Mouse (Mus musculus) R1 (cell line): Measurements from ENCODE around the gene Syn3.
"Not testable (repeated sequence)": the region's sequence is repeated elsewhere in the genome, so short reads cannot be mapped to it uniquely, and the experiment has no call there.

ENCODE experiments used
- DNase-seq: peaks from one replicate; pipeline ENCODE4 v3.0.0-alpha.2; 2018; ENCODE audit warnings: low read depth, low spot score

Gene Syn3

DNA sequence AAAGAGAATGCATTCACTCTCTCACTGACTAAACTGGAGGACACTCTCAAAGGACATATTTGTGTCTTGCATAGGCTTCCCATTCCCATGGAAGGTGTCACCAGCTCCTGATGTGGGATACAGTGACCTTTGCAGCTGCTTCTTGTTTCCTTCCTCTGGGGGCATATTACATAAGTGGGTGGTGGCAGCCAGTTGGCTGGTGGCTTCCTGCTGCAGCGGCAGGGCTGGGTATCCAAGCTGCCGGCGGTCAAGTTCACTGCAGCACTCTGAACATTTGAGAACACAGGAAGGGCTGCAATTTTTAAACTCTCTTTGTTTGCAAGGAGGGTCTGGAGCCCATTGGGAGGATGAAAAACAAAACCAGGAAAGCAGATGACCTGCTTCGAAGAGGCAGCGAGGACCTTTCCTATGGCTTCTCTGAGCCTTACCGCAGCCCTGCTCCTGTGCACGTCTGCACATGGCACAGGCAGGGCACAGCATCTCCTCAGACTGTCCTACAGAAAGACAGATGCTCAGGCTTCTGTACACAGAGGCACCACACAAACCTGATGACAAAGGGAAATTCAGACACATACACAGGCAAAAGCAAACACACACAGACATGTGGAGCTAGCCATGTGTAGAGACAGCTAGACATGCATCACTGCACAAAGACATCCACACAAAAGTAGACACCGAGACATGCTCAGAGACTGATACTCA lies 340.3 kb downstream of the Syn3 start:
- no peak for DNase-seq

DNA sequence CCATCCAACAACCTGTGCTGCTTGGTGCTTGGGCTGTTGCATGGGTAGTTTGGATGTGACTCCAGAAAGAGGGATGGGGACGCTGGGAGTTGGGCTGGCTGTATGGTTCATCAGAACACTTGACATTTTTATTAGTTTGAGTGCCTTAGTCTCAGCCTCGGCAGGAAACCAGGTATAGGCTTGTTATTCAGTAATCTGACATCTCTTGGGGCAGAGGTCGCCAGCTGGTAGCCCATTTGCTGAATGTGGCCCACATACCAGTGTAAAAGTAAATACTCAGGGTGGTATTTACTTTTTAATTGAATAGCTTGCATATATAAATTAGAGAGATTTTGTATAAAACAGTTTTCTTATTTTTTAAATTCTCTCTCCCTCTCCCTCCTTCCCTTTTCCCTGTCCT lies 343.4 kb downstream of the Syn3 start:
- DNase-seq = no peak

DNA sequence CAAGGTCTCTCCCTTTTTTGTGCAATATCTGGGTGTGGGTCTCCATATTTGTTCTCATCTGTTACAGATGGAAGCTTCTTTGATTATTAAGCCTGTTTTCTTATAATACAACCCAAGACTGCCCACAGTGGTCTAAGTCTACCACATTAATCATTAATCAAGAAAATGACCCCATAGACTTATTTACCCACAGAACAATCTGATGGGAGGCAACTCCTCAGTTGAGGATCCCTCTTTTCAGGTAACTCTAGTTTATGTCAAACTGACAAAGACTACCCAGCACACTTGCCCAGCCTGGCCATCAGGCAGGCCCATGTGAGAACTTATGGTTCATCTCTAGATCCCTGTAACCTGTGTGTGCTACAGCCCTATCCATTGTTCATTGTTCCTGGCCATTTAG lies 345.5 kb downstream of the Syn3 start:
- no peak for DNase-seq

DNA sequence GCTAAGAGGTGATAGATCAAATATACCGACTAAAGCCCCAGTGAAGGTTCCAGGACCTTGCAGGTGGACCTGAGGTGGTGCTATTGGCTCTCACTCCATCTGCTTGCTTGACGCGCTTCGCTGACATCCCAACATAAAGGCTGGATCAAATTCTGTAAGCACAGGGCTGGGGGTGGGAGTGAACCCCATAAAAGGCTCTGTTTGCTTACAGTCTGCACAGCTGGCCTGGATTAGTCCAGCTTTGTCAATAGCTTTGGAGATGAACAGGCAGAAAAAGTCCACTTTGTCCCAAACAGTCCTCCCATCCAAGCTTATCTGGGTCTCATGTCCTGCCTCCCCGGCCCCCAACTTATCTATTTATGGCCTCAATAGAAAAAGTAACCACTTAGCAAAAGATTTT lies 347.3 kb downstream of the Syn3 start:
- no peak for DNase-seq

DNA sequence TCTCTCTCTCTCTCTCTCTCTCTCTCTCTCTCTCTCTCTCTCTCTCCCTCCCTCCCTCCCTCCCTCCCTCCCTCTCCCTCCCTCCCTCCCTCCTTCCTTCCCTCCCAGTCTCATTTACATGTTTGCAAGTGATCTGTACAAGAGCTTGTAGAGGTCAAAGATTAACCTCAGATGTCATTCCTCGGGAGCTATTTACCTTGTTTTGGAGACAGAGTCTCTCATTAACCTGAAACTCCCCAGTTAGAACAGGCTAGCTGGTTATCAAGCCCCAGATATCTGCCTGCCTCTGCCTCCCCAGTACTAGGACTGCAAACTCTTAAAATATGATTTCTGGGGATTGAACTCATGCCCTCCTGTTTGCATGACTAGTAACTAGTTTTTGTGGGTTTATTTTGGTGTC lies 348.6 kb downstream of the Syn3 start:
- DNase-seq = no peak

DNA sequence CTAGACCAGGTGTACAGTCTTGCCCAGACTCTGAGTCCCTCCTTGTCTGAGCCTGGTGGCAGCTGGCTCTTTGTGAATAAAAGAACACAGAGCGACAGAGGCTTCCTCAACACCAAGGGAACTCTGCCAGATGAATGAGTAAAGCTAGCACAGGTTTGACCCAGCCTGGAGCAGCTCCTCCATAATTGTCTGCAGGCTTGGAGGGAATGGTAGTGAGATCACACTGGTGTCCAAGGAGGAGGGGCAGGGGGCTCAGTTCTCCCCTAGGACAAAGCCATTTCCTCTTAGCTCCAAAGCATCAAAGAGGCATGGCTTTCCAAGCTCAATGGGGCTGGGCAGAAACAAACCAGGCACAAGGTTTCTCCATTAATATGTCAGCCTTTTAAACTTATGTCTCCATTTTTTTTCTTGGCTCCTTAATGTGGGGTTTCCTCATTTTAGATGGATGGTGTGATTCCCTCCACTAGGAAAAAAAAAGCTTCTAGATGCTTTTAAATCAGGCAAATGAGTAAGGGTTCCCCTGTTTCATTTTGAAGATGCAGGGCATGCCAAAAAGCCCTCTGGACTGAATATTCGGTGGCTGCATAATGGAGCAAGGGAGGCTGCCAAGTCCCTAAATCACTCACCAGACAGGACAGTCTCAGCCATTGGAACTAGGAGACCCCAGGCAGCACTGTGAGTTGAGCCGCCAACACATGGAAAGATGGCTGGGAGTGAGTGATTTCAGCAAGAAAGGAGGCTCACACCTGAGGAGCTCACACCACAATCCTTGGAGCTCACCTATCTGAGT lies 349.5 kb downstream of the Syn3 start:
- no peak for DNase-seq

- DNase-seq = no peak
Observed at GRCm38 (mm10) chr10:86139061-86139681, 359.5 kb downstream of the Syn3 start.

GRCm38 (mm10) chr10:86137589-86138173 lies 361.0 kb downstream of the Syn3 start:
- DNase-seq = peak; percentile 4

DNA sequence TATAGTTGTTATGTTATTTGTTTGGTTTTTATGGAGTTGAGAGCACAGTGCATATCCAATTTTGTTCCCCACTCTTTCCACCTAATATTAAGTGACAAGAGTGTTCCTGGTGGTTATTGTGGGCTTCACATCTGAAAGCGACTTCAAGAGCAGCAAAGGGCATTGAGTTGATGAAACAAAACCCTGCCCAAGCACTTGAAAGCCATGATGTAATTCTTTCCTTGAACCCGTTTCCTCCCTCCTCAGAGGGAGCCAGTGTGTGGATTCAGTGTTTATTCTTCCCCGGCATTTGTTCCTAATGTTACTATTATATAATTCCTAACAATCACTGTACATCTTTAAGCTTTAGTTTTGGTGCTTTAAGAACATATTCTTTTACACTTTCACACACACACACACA lies 361.6 kb downstream of the Syn3 start:
- no peak for DNase-seq

DNA sequence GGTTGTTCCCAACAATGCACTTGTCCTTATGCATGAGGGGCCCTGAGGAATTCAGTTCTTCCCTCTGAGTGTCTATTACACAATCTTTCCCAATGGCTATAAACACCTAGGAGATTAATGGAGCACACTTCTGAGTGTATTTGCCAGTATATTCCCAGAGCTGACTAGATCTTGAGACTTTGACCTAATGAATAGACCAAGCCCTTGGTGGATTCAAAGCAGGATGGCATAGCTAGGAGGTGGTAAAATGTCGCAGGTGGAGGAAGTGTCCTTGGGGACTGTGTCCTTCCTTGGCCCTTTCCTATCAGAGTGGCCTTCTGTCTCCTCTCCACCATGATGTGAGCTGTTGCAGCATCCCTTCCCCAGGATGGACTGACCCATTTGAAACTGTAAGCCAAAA lies 362.4 kb downstream of the Syn3 start:
- DNase-seq = no peak

DNA sequence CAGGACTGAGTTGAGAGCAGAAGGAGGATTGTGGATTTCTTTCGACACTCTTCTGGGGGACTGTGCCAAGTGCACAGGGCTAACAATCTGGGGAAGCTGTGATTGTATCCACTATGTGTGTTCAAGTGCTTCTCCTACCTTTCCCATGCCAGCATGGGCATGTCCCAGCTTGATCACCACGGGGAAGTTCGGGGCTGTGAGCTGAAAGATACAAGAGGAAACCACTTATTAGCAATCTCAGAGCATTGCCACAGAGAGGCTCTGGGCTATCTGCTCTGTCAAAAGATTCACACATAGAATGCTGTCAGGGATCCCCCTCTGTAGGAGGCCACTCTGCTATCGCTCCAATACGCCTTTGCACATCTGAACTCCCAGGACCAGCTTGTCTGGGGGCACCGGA lies 363.8 kb downstream of the Syn3 start:
- DNase-seq = no peak

DNA sequence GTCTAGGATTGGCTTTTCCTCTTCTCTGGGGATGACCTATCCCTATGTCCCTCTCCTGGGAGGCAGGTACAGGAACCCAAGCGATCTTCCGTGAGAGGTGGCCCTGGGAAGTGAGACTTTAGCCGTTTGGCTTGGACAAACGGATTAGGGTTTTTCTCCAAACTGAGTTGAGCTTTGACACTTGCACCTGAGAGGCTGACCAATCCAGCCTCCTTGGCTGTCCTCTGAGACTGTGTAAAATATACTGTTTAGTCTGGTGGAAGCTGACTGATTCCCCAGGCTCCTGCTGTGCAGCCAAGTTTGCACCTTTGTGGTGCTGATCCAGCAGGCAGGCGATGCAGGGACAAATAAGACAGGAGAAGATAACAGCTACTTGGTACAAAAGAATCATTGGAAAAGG lies 364.4 kb downstream of the Syn3 start:
- peak; percentile 4 for DNase-seq

GRCm38 (mm10) chr10:86132420-86132956 lies 366.2 kb downstream of the Syn3 start:
- DNase-seq = no peak

GRCm38 (mm10) chr10:86129046-86129445 lies 369.6 kb downstream of the Syn3 start:
- no peak for DNase-seq

DNA sequence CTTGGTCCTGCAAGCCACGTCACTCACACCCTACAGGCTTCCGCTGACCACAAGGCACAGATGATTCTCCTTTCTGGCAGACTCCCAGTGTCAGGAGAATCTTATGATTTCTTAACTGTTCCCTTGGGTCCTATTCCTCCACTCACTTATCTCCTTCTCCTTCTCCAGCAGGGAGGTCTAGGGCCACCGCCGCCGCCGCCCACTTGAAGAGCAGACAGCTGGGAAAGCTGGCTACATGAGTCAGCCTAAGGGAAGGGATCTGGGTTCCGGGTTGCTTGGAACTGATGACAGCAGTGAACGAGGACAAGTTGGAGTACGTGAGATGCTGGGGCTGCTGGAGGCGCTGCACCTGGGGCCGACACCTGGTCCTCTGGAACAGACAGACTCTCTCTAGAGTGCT lies 372.2 kb downstream of the Syn3 start:
- DNase-seq = no peak

GRCm38 (mm10) chr10:86125421-86125820 lies 373.3 kb downstream of the Syn3 start:
- no peak for DNase-seq

GRCm38 (mm10) chr10:86124115-86124514 lies 374.6 kb downstream of the Syn3 start:
- DNase-seq = no peak

DNA sequence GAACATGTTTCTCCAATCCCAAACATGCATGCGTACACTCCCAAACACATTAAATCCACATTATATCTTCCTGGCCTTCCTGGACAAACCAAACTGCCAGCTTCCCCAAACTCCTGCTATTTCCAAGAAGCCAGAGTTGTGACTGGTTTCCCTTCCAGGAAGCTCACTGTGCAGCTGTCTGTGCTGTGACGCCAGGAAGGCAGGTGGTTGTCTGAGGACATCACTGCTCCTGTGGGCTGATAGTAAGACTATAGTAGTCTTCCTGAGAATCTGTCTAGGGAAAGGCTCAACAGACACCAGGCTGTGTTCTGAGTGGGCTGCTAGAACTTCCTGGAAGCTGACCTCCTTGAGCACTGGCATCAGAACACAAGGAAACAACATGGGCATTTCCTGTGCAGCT lies 375.5 kb downstream of the Syn3 start:
- no peak for DNase-seq

- DNase-seq = not testable (repeated sequence)
Observed at GRCm38 (mm10) chr10:86122456-86122855, 376.2 kb downstream of the Syn3 start.

- no peak for DNase-seq
Observed at GRCm38 (mm10) chr10:86116268-86116667, 382.4 kb downstream of the Syn3 start.

DNA sequence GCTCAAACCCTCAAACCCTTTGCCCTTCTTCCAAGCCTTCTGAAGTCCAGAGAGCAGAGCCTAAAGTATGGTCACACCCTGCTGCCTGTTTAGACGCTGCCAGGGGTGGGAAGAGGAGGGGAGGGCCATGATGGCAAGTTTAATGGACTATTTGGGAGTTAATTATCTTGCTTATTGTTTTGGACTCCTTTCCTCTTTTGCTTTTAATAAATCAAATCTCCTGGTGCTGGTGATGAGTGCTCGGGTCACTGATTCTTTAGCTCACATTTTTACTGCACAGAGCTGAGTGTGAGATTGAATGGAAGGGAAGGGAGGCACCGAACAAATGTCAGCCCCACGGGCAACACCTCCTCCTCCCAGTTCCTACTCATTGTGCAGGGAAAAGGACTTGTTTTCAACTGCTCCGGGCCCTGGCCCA lies 384.3 kb downstream of the Syn3 start:
- DNase-seq = no peak

DNA sequence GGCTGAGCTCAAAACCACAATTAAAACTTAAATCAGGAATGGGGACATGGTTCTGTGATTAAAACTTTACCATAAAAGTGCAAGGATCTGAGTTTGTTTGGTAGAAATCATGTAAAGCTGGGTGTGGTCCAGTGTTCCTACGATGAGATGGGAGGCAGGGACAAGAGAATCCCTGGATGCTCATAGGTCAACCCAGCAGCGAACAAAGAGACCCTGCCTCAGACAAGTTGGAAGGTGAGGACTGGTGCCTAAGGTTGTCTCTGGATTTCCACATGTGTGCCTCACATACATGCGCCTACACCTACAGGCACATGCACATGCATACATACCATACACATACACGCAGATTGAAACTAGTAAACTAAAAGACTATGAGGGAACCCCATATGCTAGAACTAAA lies 389.9 kb downstream of the Syn3 start:
- no peak for DNase-seq
